Comparison of ENCODE assay signal across 16 mouse cellular contexts in genomic region chr5:43289752-43290446, GRCm38 (mm10). TPM values are rescaled to one million over a fixed set of nuclear protein-coding genes. Genes with fewer than 3 reads are reported as not detected.
DNase-seq lines count a peak whose midpoint lies in the region; ATAC-seq and TF ChIP-seq lines count a peak whose summit lies in the region.
"Had no signal": no experiment of that assay in that cellular context is flagged by ENCODE, and none has a peak within 500 bp of the region (broad histone marks: within the 10 kb centered on the region; RNA-seq: fewer than 3 reads in every experiment).

No protein-coding gene starts in this region.

- TF ChIP-seq EP300 in lung, postnatal 0 days (IDR thresholded peaks at IDR 0.05), result no peak

- H3K27ac ChIP-seq in midbrain, embryonic 15.5 days, result no peak overlapping the region
- H3K27ac ChIP-seq in midbrain, postnatal 0 days (ENCODE audit: low read depth, low read length), result no peak overlapping the region
- H3K27ac ChIP-seq in lung, postnatal 0 days (ENCODE audit: low read length), result no peak overlapping the region
- H3K27ac ChIP-seq: embryonic facial prominence, embryonic 13.5 days; macrophage; neural tube, embryonic 12.5 days had no signal

- H3K27me3 ChIP-seq in midbrain, embryonic 15.5 days (replicated peaks), result no peaks in the 10 kb centered on the region
- no peaks in the 10 kb centered on the region for H3K27me3 ChIP-seq in midbrain, postnatal 0 days (ENCODE audit: insufficient read depth, low read length)
- H3K27me3 ChIP-seq in lung, postnatal 0 days (replicated peaks; ENCODE audit: insufficient read depth, low read length), result no peaks in the 10 kb centered on the region
- H3K27me3 ChIP-seq in splenic B cell, adult 2 months (ENCODE audit: control insufficient read depth, insufficient read depth, low read length, poor library complexity, severe bottlenecking), result no peaks in the 10 kb centered on the region
- H3K27me3 ChIP-seq: embryonic facial prominence, embryonic 13.5 days; neural tube, embryonic 12.5 days had no signal

- no peak overlapping the region for H3K4me2 ChIP-seq in midbrain, embryonic 15.5 days
- no peak overlapping the region for H3K4me2 ChIP-seq in midbrain, postnatal 0 days (ENCODE audit: low read depth, low read length, poor library complexity, severe bottlenecking)
- no peak overlapping the region for H3K4me2 ChIP-seq in lung, postnatal 0 days (replicated peaks; ENCODE audit: low read depth, low read length)
- H3K4me2 ChIP-seq: embryonic facial prominence, embryonic 13.5 days; neural tube, embryonic 12.5 days had no signal

- WGBS in midbrain, embryonic 15.5 days, result 87% methylated on average over 8 of the region's 8 CpGs
- 91% methylated on average over 8 of the region's 8 CpGs for WGBS in midbrain, postnatal 0 days
- 53% methylated on average over 8 of the region's 8 CpGs for WGBS in lung, postnatal 0 days

- H3K9me3 ChIP-seq in midbrain, embryonic 15.5 days, result no peaks in the 10 kb centered on the region
- no peaks in the 10 kb centered on the region for H3K9me3 ChIP-seq in midbrain, postnatal 0 days (ENCODE audit: low read length)
- no peaks in the 10 kb centered on the region for H3K9me3 ChIP-seq in lung, postnatal 0 days (ENCODE audit: low read length)
- H3K9me3 ChIP-seq: embryonic facial prominence, embryonic 13.5 days; neural tube, embryonic 12.5 days had no signal

- peaks cover 13% of the 10 kb centered on the region; the same call in 1 of the 2 replicates for H3K36me3 ChIP-seq in midbrain, embryonic 15.5 days (replicated peaks)
- H3K36me3 ChIP-seq in midbrain, postnatal 0 days (ENCODE audit: insufficient read depth, low read length), result peaks cover 14% of the 10 kb centered on the region
- H3K36me3 ChIP-seq in lung, postnatal 0 days (ENCODE audit: insufficient read depth, low read length), result 0 out of 2 replicates have a peak, but pooled peaks cover 1% of the 10 kb centered on the region
- H3K36me3 ChIP-seq in splenic B cell, adult 2 months (ENCODE audit: control insufficient read depth, insufficient read depth, low read length, poor library complexity, severe bottlenecking), result no peaks in the 10 kb centered on the region
- H3K36me3 ChIP-seq: embryonic facial prominence, embryonic 13.5 days had no signal

- no peak for TF ChIP-seq CTCF in midbrain, postnatal 0 days (IDR thresholded peaks at IDR 0.05)
- TF ChIP-seq CTCF in lung, postnatal 0 days (IDR thresholded peaks at IDR 0.05), result no peak

- peak; percentile 35 for ATAC-seq in midbrain, embryonic 15.5 days (replicated peaks)
- no peak; the same call in 1 of the 2 replicates for ATAC-seq in midbrain, postnatal 0 days (ENCODE audit: low FRiP score)
- peak; percentile 92 for ATAC-seq in lung, postnatal 0 days
- no peak for ATAC-seq in inflammation-experienced regulatory T-cells, adult 6 months
- ATAC-seq: forebrain, postnatal 0 days had no signal

- no peak overlapping the region for H3K9ac ChIP-seq in midbrain, embryonic 15.5 days
- no peak overlapping the region for H3K9ac ChIP-seq in midbrain, postnatal 0 days (replicated peaks; ENCODE audit: low read length, poor library complexity, severe bottlenecking)
- H3K9ac ChIP-seq in lung, postnatal 0 days (replicated peaks; ENCODE audit: low read depth), result no peak overlapping the region
- H3K9ac ChIP-seq: embryonic facial prominence, embryonic 13.5 days; forebrain, postnatal 0 days; neural tube, embryonic 12.5 days had no signal

- H3K4me3 ChIP-seq in midbrain, embryonic 15.5 days, result no peak overlapping the region
- no peak overlapping the region for H3K4me3 ChIP-seq in midbrain, postnatal 0 days (ENCODE audit: low read depth, low read length)
- H3K4me3 ChIP-seq in lung, postnatal 0 days (ENCODE audit: low read depth, low read length), result no peak overlapping the region
- H3K4me3 ChIP-seq: embryonic facial prominence, embryonic 13.5 days; neural tube, embryonic 12.5 days had no signal

- no peaks in the 10 kb centered on the region for H3K4me1 ChIP-seq in midbrain, embryonic 15.5 days
- no peaks in the 10 kb centered on the region for H3K4me1 ChIP-seq in midbrain, postnatal 0 days (ENCODE audit: insufficient read depth, low read length)
- H3K4me1 ChIP-seq in lung, postnatal 0 days (ENCODE audit: insufficient read depth, low read depth, low read length), result no peaks in the 10 kb centered on the region
- H3K4me1 ChIP-seq: embryonic facial prominence, embryonic 13.5 days; neural tube, embryonic 12.5 days had no signal

- DNase-seq in midbrain, postnatal 0 days (ENCODE audit: low spot score), result no peak
- peak; percentile 5 for DNase-seq in c-Kit-positive CD71-negative TER-119-negative erythroid progenitor cells, embryonic 14.5 days (ENCODE audit: low read depth)
- peak; percentile 61 for DNase-seq in lung, postnatal 0 days (ENCODE audit: low spot score)
- peak; percentile 43 for DNase-seq in splenic B cell, adult 2 months (ENCODE audit: low read depth, low spot score)
- DNase-seq in frontal cortex, adult 2 months (ENCODE audit: extremely low spot score in 1 of 2, low spot score in 1 of 2), result no peak
- DNase-seq: cerebellum, adult 2 months; forebrain, postnatal 0 days; heart, adult 18-20 months; layer of hippocampus, adult 9-11 months; right cerebral cortex, postnatal 14 days; thymus, postnatal 36 days had no signal

RNA-seq across cellular contexts. Expression of gene Cpeb2, which starts 56.9 kb away (rescaled TPM):
- polyA plus RNA-seq in midbrain, embryonic 15.5 days (2015; fragmentation: Nextera tagmentation; extraction: Ambion mirVana), result 14.2 and 15.3 TPM in 2 replicates
- 29.5 and 42.2 TPM in 2 replicates for total RNA-seq in midbrain, postnatal 0 days (2014; rRNA removed)
- 12.9 and 15.3 TPM in 2 replicates for polyA plus RNA-seq in midbrain, postnatal 0 days (2015; fragmentation: Nextera tagmentation; extraction: Ambion mirVana)
- 2.1 and 2.8 TPM in 2 replicates for polyA plus RNA-seq in lung, postnatal 0 days (2015; fragmentation: Nextera tagmentation; extraction: Ambion mirVana)
- 27.0 and 27.1 TPM in 2 replicates for polyA plus RNA-seq in frontal cortex, adult 2 months (2012; rRNA removed)
- polyA plus RNA-seq in inflammation-experienced regulatory T-cells, adult 6 months (2017; shearing (Covaris generic)), result 1 to 10 TPM; 1.9 to 2.8 (median 2.4) TPM

Comparison
In these comparisons a context has a peak if more than half of its experiments do, and no peak if none do; other contexts are left out.
1. ATAC-seq: peak in midbrain, embryonic 15.5 days (single experiment) and lung, postnatal 0 days (single experiment); none in midbrain, postnatal 0 days (single experiment) and inflammation-experienced regulatory T-cells, adult 6 months (single experiment).
2. DNase-seq: peak in c-Kit-positive CD71-negative TER-119-negative erythroid progenitor cells, embryonic 14.5 days (single experiment), lung, postnatal 0 days (single experiment) and splenic B cell, adult 2 months (single experiment); none in midbrain, postnatal 0 days (single experiment) and frontal cortex, adult 2 months (0 of 2).